8 mouse cellular contexts compared by ENCODE assay signal in the genomic region with DNA sequence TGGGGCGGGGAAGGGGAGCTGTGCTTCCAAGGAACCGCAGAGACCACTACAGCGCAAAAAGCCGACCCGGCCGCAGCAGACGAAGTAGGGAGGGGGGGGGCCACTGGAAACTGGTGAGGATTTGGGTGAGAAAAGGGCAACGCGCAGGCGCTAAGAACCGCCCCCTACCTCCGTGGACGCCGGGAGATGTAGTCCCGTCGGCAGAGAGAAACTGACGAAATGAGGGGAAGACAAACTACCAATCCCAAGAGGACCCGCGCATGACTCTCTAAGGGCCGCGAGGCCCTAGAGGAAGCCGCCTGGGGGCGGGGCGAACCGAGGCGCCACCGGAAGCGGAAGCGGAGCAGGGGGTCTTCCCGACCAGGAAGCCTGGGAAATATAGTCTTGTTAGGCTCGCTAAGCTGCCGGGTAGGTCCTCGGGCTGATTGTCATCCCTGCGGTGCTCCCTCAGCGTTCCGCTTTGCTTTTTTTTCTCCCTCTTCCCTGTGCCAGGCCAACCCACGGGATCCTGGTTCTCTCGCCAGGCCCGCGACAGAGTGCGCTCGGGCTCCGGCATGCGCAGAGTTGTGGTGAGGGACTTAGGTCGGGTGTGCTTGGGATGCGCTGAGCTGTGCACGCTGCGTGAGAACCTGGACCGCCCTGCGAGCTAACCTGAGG. TPM values are rescaled to one million over a fixed set of nuclear protein-coding genes. Genes with fewer than 3 reads are reported as not detected.
DNase-seq lines count a peak whose midpoint lies in the region; ATAC-seq lines count a peak whose summit lies in the region.

Gene Gpank1 (plus strand): TSS at position 313 of the 657 bp plus-strand sequence.

- peak; percentile 100 for DNase-seq in adipocyte (ENCODE audit: low spot score)
- peak; percentile 97 for DNase-seq in embryo, embryonic 10 days (ENCODE audit: low spot score)
- peak; percentile 96 for DNase-seq in gastrocnemius, postnatal 10 days
- peak; percentile 99 for DNase-seq in induced T-regulatory cell, adult 2 months (ENCODE audit: low read depth)
- DNase-seq in left cerebral cortex, adult 9 months (ENCODE audit: low spot score in 2 of 2) = peak; percentile 98
- DNase-seq in right cerebral cortex, postnatal 14 days = peak; percentile 96
- peak; percentile 94 to 98 for DNase-seq in urinary bladder, postnatal 36 days (ENCODE audit: low spot score in 2 of 2)

- peak; percentile 89 for ATAC-seq in megakaryocyte progenitor cell, adult 5-6 weeks (replicated peaks; ENCODE audit: poor library complexity)

RNA-seq across cellular contexts. Expression of gene Gpank1, which starts in this region (rescaled TPM):
- 1 to 10 TPM; 4.9 to 6.3 TPM for total RNA-seq in gastrocnemius, postnatal 10 days (2021)
- total RNA-seq in megakaryocyte progenitor cell, adult 5-6 weeks (2015) = 20.3 and 20.7 TPM in 2 replicates
- total RNA-seq in megakaryocyte progenitor cell, adult 5-6 weeks (2017) = 33.9 and 36.8 TPM in 2 replicates

Comparison
In these comparisons a context has a peak if more than half of its experiments do, and no peak if none do; other contexts are left out.
1. Peak in every context shown above with its lines: DNase-seq and ATAC-seq.